Mouse (Mus musculus): ENCODE results near the gene Uvssa. TPM values are rescaled to one million over a fixed set of nuclear protein-coding genes. Genes with fewer than 3 reads are reported as not detected.

Gene Uvssa
- polyA plus RNA-seq, 1 experiment from 2014 or later = 10.7 TPM

DNA sequence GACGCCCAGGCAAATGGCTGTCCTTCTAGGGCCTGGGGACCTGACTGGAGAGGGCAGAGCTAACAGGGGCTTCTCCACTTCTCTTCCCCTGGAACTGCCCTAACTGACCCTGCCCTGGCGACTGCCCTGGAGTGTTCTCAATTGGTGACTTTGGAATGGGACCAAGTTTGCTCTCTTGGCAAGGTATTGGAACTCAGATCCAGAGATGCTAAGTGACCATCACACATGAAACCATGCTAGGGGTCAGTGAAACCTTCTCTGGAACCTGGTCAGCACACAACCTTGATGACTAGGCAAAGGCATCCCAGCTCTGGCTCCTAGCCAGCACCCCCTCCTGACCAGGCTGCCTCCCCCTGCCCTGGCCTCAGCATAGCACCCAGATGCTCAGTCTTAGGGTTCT lies 80.8 kb downstream of the Uvssa start:
- Histone ChIP-seq H3K27ac (no peak overlapping the region), H3K4me1 (0 out of 2 replicates have a peak, but pooled peaks cover 5% of the 10 kb centered on the region), H3K4me3 (no peak overlapping the region), H3K27me3 (peaks cover 18% of the 10 kb centered on the region), H3K9ac (no peak overlapping the region), H3K36me3 (no peaks in the 10 kb centered on the region), H3K4me2 (no peak overlapping the region), H3K9me3 (no peaks in the 10 kb centered on the region)
- 76% methylated on average over 2 of the region's 2 CpGs for WGBS
- ATAC-seq (ENCODE audit: insufficient number of reproducible peaks, insufficient read depth, low FRiP score, low TSS enrichment, low read depth) = no peak

DNA sequence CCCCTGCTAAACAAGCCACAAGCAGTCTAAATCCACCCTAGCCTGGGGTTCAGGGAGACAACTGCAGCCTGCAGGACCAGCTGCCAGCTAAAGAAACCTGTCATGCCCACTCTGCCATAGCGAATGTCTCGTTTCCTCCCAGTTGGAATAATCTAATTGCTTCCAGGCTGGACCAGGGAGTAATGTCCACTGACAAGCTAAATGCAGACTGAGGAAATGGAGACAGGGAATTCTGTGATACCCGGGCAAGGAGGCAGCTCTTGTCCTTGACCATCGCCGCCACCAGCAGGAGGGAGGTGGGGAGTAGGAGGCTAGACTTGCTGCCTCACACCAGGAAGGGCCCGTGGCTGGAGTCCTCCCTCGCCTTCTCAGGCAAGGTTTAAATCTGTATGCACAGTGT lies 86.0 kb downstream of the Uvssa start:
- H3K27me3 ChIP-seq = peaks cover 27% of the 10 kb centered on the region
- H3K4me3 ChIP-seq = no peak overlapping the region
- no peak overlapping the region for H3K9ac ChIP-seq
- no peaks in the 10 kb centered on the region for H3K9me3 ChIP-seq
- H3K4me2 ChIP-seq = no peak overlapping the region
- no peak for ATAC-seq (ENCODE audit: insufficient number of reproducible peaks, insufficient read depth, low FRiP score, low TSS enrichment, low read depth)
- no peak overlapping the region for H3K27ac ChIP-seq
- H3K4me1 ChIP-seq = no peaks in the 10 kb centered on the region; the same call in 1 of the 2 replicates
- H3K36me3 ChIP-seq = no peaks in the 10 kb centered on the region
- 46% methylated on average over 7 of the region's 7 CpGs for WGBS

DNA sequence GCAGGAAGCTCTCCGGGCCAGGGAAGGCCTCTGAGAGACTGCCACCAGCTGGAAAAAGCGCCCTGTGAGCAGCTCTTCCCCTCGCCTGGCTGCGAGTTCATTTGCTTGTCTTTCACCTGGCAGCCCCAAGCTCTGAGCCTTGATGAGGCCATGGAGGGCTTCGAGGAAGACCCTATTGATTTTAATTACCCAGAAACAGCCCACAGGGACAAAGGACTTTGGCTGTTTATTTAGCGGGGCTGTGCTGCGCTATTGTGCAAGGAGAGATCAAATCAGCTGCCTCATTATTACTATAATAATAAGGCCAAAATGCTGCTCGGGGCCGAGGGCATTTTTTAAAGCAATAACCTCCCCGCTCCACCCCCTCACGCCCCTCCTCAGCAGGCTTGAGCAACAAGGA lies 87.1 kb downstream of the Uvssa start:
- no peak for ATAC-seq (ENCODE audit: insufficient number of reproducible peaks, insufficient read depth, low FRiP score, low TSS enrichment, low read depth)

More for the DNA sequence above, 87.1 kb downstream of the Uvssa start:
- H3K9ac ChIP-seq = no peak overlapping the region
- H3K36me3 ChIP-seq = no peaks in the 10 kb centered on the region
- 53% methylated on average over 11 of the region's 11 CpGs for WGBS
- no peak overlapping the region for H3K27ac ChIP-seq
- H3K27me3 ChIP-seq = peaks cover 24% of the 10 kb centered on the region
- H3K4me1 ChIP-seq = no peaks in the 10 kb centered on the region; the same call in 1 of the 2 replicates
- H3K4me2 ChIP-seq = no peak overlapping the region
- no peak overlapping the region for H3K4me3 ChIP-seq
- no peaks in the 10 kb centered on the region for H3K9me3 ChIP-seq

Other genes with a start within 250 kb of the Uvssa start
- 4.9 and 6.2 TPM in 2 replicates for gene Spon2, start 160.1 kb upstream of the Uvssa start, polyA plus RNA-seq (2015; fragmentation: Nextera tagmentation; extraction: Ambion mirVana)
- 326 and 350 TPM in 2 replicates for gene Ctbp1, start 103.6 kb upstream of the Uvssa start, polyA plus RNA-seq (2015; fragmentation: Nextera tagmentation; extraction: Ambion mirVana)
- gene Maea, start 43.0 kb upstream of the Uvssa start, polyA plus RNA-seq (2015; fragmentation: Nextera tagmentation; extraction: Ambion mirVana) = 121 and 131 TPM in 2 replicates
- not detected in 2 replicates for gene Nkx1-1, start 55.4 kb downstream of the Uvssa start, polyA plus RNA-seq (2015; fragmentation: Nextera tagmentation; extraction: Ambion mirVana)